Mouse (Mus musculus) heart, adult 2 months (tissue): Measurements from ENCODE around the gene Smtnl1. TPM values are rescaled to one million over a fixed set of nuclear protein-coding genes. Genes with fewer than 3 reads are reported as not detected.

Experiments used
- DNase-seq, 2 experiments: peaks; one replicate each; pipeline ENCODE4 v3.0.0; 2021
- H3K27ac ChIP-seq: fragments of 200-600 bp; 2 replicates; pipeline ENCODE4 v1.8.1; 2022
- H3K27me3 ChIP-seq: fragments of 200-500 bp; 2 replicates; pipeline ENCODE4 v1.6.1; 2012; ENCODE audit warnings: mild to moderate bottlenecking, low read length, inconsistent platforms, mixed read lengths; ENCODE audit not compliant: control insufficient read depth, insufficient read depth
- H3K36me3 ChIP-seq: fragments of 200-500 bp; 2 replicates; pipeline ENCODE4 v1.6.1; 2012; ENCODE audit warnings: low read length, inconsistent platforms; ENCODE audit not compliant: control insufficient read depth, insufficient read depth
- H3K4me1 ChIP-seq: fragments of 200-500 bp; 2 replicates; pipeline ENCODE4 v1.6.1; 2011; ENCODE audit warnings: low read length; ENCODE audit not compliant: control insufficient read depth, insufficient read depth
- H3K4me3 ChIP-seq: fragments of 200-600 bp; 2 replicates; pipeline ENCODE4 v1.8.1; 2022
- H3K79me2 ChIP-seq: fragments of 200-500 bp; replicated peaks from 2 replicates; pipeline ENCODE4 v1.6.1; 2012; ENCODE audit warnings: mild to moderate bottlenecking, inconsistent platforms, low read length, moderate library complexity, mixed read lengths; ENCODE audit not compliant: control insufficient read depth, insufficient read depth
- H3K9ac ChIP-seq: fragments of 200-500 bp; 2 replicates; pipeline ENCODE4 v1.6.1; 2012; ENCODE audit warnings: low read depth, mild to moderate bottlenecking, control low read depth, inconsistent platforms, low read length, mixed read lengths
- CTCF ChIP-seq: fragments of 200-600 bp; IDR thresholded peaks from 2 replicates; pipeline ENCODE4 v1.8.1; 2022; ENCODE audit warnings: antibody characterized with exemption, mild to moderate bottlenecking, moderate library complexity
- EP300 ChIP-seq: fragments of 200-500 bp; IDR thresholded peaks from 2 replicates; pipeline ENCODE4 v1.6.1; 2011; ENCODE audit warnings: low read depth, low read length, control low read depth; ENCODE audit not compliant: insufficient read depth
- POLR2A ChIP-seq: fragments of 200-500 bp; IDR thresholded peaks from 2 replicates; pipeline ENCODE4 v1.6.1; 2011; ENCODE audit warnings: mild to moderate bottlenecking, low read depth, low read length, control low read depth; ENCODE audit not compliant: insufficient read depth
- WGBS: fragments of 180-500 bp; shearing (Covaris S2); methylation state at CpG from one replicate; pipeline ENCODE4 v1.1.7; 2018; 5-methylcytosine and 5-hydroxymethylcytosine counted together
- intact Hi-C: fragments of 180-260 bp; cut with DNase I; formaldehyde crosslinking; loops from one replicate; pipeline ENCODE4 v1.15.1; 2025
- polyA plus RNA-seq: library from polyadenylated mRNA; depleted of rRNA; stranded (reverse); fragments of >200 nt; gene quantifications from 2 replicates; pipeline ENCODE4 v1.2.3, GENCODE M21; 2012
- total RNA-seq, 2 experiments: library from RNA; stranded (reverse); gene quantifications; 2 replicates each; pipeline ENCODE4 v1.2.3; 2021

Smtnl1 gene
- total and polyA plus RNA-seq, 3 experiments = not detected

- peaks cover 3% of the 10 kb centered on the region for H3K27me3 ChIP-seq
- no peak overlapping the region for H3K9ac ChIP-seq
- no peak overlapping the region for H3K4me3 ChIP-seq
- WGBS = 87% methylated on average over 3 of the region's 3 CpGs
- no peaks in the 10 kb centered on the region for H3K4me1 ChIP-seq
- intact Hi-C loops = no loop called here
- TF ChIP-seq EP300 (no peak), POLR2A (no peak)
- no peaks in the 10 kb centered on the region for H3K36me3 ChIP-seq
- H3K79me2 ChIP-seq = no peaks in the 10 kb centered on the region
- no peak overlapping the region for H3K27ac ChIP-seq
- no peak for DNase-seq
These were observed 39.8 kb upstream of the Smtnl1 start for GRCm38 (mm10) chr2:84862231-84862630.

- no peaks in the 10 kb centered on the region for H3K79me2 ChIP-seq
- no peak for DNase-seq
- H3K27ac ChIP-seq = no peak overlapping the region
- intact Hi-C loops = no loop called here
- no peak overlapping the region for H3K9ac ChIP-seq
- 79% methylated on average over 3 of the region's 3 CpGs for WGBS
- no peak for TF ChIP-seq EP300
- peaks cover 2% of the 10 kb centered on the region for H3K27me3 ChIP-seq
- H3K4me3 ChIP-seq = no peak overlapping the region
- no peaks in the 10 kb centered on the region for H3K4me1 ChIP-seq
- no peaks in the 10 kb centered on the region for H3K36me3 ChIP-seq
These were observed 39.0 kb upstream of the Smtnl1 start for GRCm38 (mm10) chr2:84861430-84861829.

- no peaks in the 10 kb centered on the region for H3K79me2 ChIP-seq
- no peak overlapping the region for H3K27ac ChIP-seq
- WGBS = 75% methylated on average over 7 of the region's 7 CpGs
- TF ChIP-seq CTCF (no peak), POLR2A (no peak), EP300 (no peak)
- no peaks in the 10 kb centered on the region for H3K36me3 ChIP-seq
- DNase-seq = no peak
- intact Hi-C loops = no loop called here
- H3K9ac ChIP-seq = no peak overlapping the region
- no peaks in the 10 kb centered on the region for H3K4me1 ChIP-seq
- H3K27me3 ChIP-seq = no peaks in the 10 kb centered on the region
- no peak overlapping the region for H3K4me3 ChIP-seq
These were observed 37.7 kb upstream of the Smtnl1 start for GRCm38 (mm10) chr2:84859991-84860780.

- Histone ChIP-seq H3K27ac (no peak overlapping the region), H3K4me3 (no peak overlapping the region), H3K4me1 (no peaks in the 10 kb centered on the region), H3K79me2 (no peaks in the 10 kb centered on the region), H3K9ac (no peak overlapping the region), H3K27me3 (no peaks in the 10 kb centered on the region), H3K36me3 (no peaks in the 10 kb centered on the region)
- WGBS = 63% methylated on average over 1 of the region's 1 CpGs
- no peak for DNase-seq
- intact Hi-C loops = no loop called here
- no peak for TF ChIP-seq POLR2A
- no peak for TF ChIP-seq EP300
- no peak for TF ChIP-seq CTCF
These were observed 36.1 kb upstream of the Smtnl1 start for GRCm38 (mm10) chr2:84858551-84858950.

- no peaks in the 10 kb centered on the region for H3K79me2 ChIP-seq
- intact Hi-C loops = loop anchor here (1.0 kb wide), 1 partner anchor 24 kb away; no protein-coding TSS in a partner anchor
- peak; percentile 40 to 63 for DNase-seq
- no peak overlapping the region for H3K9ac ChIP-seq
- no peak for TF ChIP-seq POLR2A
- peak; percentile 69; the same call in 1 of the 2 replicates for TF ChIP-seq EP300
- TF ChIP-seq CTCF = peak; percentile 74
- H3K27me3 ChIP-seq = no peaks in the 10 kb centered on the region
- no peak overlapping the region for H3K4me3 ChIP-seq
- H3K36me3 ChIP-seq = no peaks in the 10 kb centered on the region
- no peak overlapping the region for H3K27ac ChIP-seq
- WGBS = 56% methylated on average over 2 of the region's 2 CpGs
- H3K4me1 ChIP-seq = peaks cover 1% of the 10 kb centered on the region; the same call in 1 of the 2 replicates
These were observed 33.3 kb upstream of the Smtnl1 start for GRCm38 (mm10) chr2:84855732-84856131.

- Histone ChIP-seq H3K9ac (no peak overlapping the region; the same call in 1 of the 2 replicates), H3K79me2 (no peaks in the 10 kb centered on the region), H3K4me1 (peaks cover 1% of the 10 kb centered on the region; the same call in 1 of the 2 replicates), H3K27me3 (no peaks in the 10 kb centered on the region), H3K27ac (peak overlapping the region; percentile 37), H3K36me3 (no peaks in the 10 kb centered on the region), H3K4me3 (no peak overlapping the region)
- WGBS = 52% methylated on average over 23 of the region's 23 CpGs
- TF ChIP-seq CTCF = no peak
- TF ChIP-seq POLR2A = peak; percentile 37; the same call in 1 of the 2 replicates
- DNase-seq = peak; percentile 75 to 84
- intact Hi-C loops = no loop called here
These were observed 28.9 kb upstream of the Smtnl1 start for GRCm38 (mm10) chr2:84851130-84852040.
